Mouse (Mus musculus): ENCODE data around the gene Qsox1. TPM values are rescaled to one million over a fixed set of nuclear protein-coding genes. Genes with fewer than 3 reads are reported as not detected.

Gene Qsox1
- polyA plus RNA-seq, 1 experiment = 26.7 TPM

- H3K4me1 ChIP-seq (ENCODE audit: control insufficient read depth, insufficient read depth, insufficient read length) = no peaks in the 10 kb centered on the region
- no peak overlapping the region for H3K27ac ChIP-seq (ENCODE audit: insufficient read depth, low read length)
- no peak overlapping the region for H3K4me3 ChIP-seq (ENCODE audit: extremely low read depth, insufficient read depth, insufficient read length)
- 95% methylated on average over 9 of the region's 9 CpGs for WGBS
- no peaks in the 10 kb centered on the region for H3K36me3 ChIP-seq (ENCODE audit: control insufficient read depth, insufficient read depth, low read length)
- TF ChIP-seq POLR2A (IDR thresholded peaks at IDR 0.05; ENCODE audit: low read depth, low read length) = no peak
- no peak for TF ChIP-seq CTCF (IDR thresholded peaks at IDR 0.05; ENCODE audit: extremely low read depth, insufficient read depth, insufficient read length, insufficient replicate concordance)
- no peaks in the 10 kb centered on the region for H3K27me3 ChIP-seq (ENCODE audit: control insufficient read depth, insufficient read depth, low read length)
- no peak for DNase-seq (ENCODE audit: low read depth in 1 of 2, low spot score in 2 of 2)
Observed at GRCm38 (mm10) chr1:155833610-155834009, 20.9 kb upstream of the Qsox1 start.

DNA sequence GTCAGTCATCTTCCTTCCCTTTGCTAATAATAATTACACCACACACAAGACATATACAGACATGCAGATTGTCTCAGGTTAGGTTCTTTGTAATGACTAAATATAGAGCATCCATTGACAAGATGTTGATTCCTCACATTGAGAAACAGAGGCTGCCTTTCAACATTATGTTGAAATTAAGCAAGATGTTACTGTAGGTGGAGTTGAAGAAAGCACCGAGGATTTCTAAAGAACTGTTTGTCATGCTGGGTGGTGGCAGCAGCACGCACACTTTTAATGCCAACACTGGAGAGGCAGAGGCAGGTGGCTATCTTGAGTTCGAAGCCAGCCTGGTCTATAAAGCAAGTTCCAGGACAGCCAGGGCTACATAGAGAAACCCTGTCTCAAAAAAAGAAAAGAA, 19.3 kb upstream of the Qsox1 start:
- H3K27me3 ChIP-seq (ENCODE audit: control insufficient read depth, insufficient read depth, low read length) = no peaks in the 10 kb centered on the region
- no peaks in the 10 kb centered on the region for H3K36me3 ChIP-seq (ENCODE audit: control insufficient read depth, insufficient read depth, low read length)
- H3K4me3 ChIP-seq (ENCODE audit: extremely low read depth, insufficient read depth, insufficient read length) = no peak overlapping the region
- H3K4me1 ChIP-seq (ENCODE audit: control insufficient read depth, insufficient read depth, insufficient read length) = no peaks in the 10 kb centered on the region
- no peak for DNase-seq (ENCODE audit: low read depth in 1 of 2, low spot score in 2 of 2)
- no peak overlapping the region for H3K27ac ChIP-seq (ENCODE audit: insufficient read depth, low read length)
- no peak for TF ChIP-seq CTCF (IDR thresholded peaks at IDR 0.05; ENCODE audit: extremely low read depth, insufficient read depth, insufficient read length, insufficient replicate concordance)
- no peak for TF ChIP-seq POLR2A (IDR thresholded peaks at IDR 0.05; ENCODE audit: low read depth, low read length)
- 82% methylated on average over 3 of the region's 3 CpGs for WGBS

DNA sequence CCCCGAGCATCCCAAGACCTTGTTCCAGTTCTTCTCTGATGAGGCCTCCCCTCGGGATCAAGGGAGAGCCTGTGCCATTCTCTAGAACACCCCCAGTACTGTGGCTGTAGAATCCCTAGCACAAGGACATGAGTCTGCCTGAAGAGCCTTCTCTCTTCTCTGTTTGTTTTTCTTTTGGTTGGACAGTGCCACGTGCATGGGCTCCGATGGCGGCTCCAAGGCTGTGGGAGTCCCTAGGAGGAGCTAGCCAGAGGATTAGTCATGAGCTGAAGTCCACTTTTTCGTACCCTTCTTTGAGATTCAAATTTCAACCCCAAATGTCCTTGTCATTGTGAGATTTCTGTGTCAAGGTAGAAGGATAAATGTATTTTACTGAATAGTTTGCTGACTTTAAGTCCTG, 18.2 kb upstream of the Qsox1 start:
- H3K36me3 ChIP-seq (ENCODE audit: control insufficient read depth, insufficient read depth, low read length) = no peaks in the 10 kb centered on the region
- no peaks in the 10 kb centered on the region for H3K27me3 ChIP-seq (ENCODE audit: control insufficient read depth, insufficient read depth, low read length)
- no peak overlapping the region for H3K27ac ChIP-seq (ENCODE audit: insufficient read depth, low read length)
- no peak overlapping the region for H3K4me3 ChIP-seq (ENCODE audit: extremely low read depth, insufficient read depth, insufficient read length)
- 78% methylated on average over 6 of the region's 6 CpGs for WGBS
- H3K4me1 ChIP-seq (ENCODE audit: control insufficient read depth, insufficient read depth, insufficient read length) = no peaks in the 10 kb centered on the region
- no peak for DNase-seq (ENCODE audit: low read depth in 1 of 2, low spot score in 2 of 2)
- no peak for TF ChIP-seq CTCF (IDR thresholded peaks at IDR 0.05; ENCODE audit: extremely low read depth, insufficient read depth, insufficient read length, insufficient replicate concordance)

GRCm38 (mm10) chr1:155827703-155828295, 15.1 kb upstream of the Qsox1 start:
- 69% methylated on average over 8 of the region's 8 CpGs for WGBS

GRCm38 (mm10) chr1:155826803-155827395, 14.2 kb upstream of the Qsox1 start:
- no peak overlapping the region for H3K27ac ChIP-seq (ENCODE audit: insufficient read depth, low read length)

More at GRCm38 (mm10) chr1:155827703-155828295, 15.1 kb upstream of the Qsox1 start:
- H3K4me1 ChIP-seq (ENCODE audit: control insufficient read depth, insufficient read depth, insufficient read length) = no peaks in the 10 kb centered on the region
- no peaks in the 10 kb centered on the region for H3K27me3 ChIP-seq (ENCODE audit: control insufficient read depth, insufficient read depth, low read length)
- no peaks in the 10 kb centered on the region for H3K36me3 ChIP-seq (ENCODE audit: control insufficient read depth, insufficient read depth, low read length)
- no peak for DNase-seq (ENCODE audit: low read depth in 1 of 2, low spot score in 2 of 2)
- H3K27ac ChIP-seq (ENCODE audit: insufficient read depth, low read length) = no peak overlapping the region
- no peak for TF ChIP-seq CTCF (IDR thresholded peaks at IDR 0.05; ENCODE audit: extremely low read depth, insufficient read depth, insufficient read length, insufficient replicate concordance)
- no peak for TF ChIP-seq POLR2A (IDR thresholded peaks at IDR 0.05; ENCODE audit: low read depth, low read length)
- H3K4me3 ChIP-seq (ENCODE audit: extremely low read depth, insufficient read depth, insufficient read length) = no peak overlapping the region

GRCm38 (mm10) chr1:155825940-155826716, 13.4 kb upstream of the Qsox1 start:
- TF ChIP-seq POLR2A (IDR thresholded peaks at IDR 0.05; ENCODE audit: low read depth, low read length) (no peak), CTCF (IDR thresholded peaks at IDR 0.05; ENCODE audit: extremely low read depth, insufficient read depth, insufficient read length, insufficient replicate concordance) (no peak)
- DNase-seq (ENCODE audit: low read depth in 1 of 2, low spot score in 2 of 2) = no peak
- Histone ChIP-seq H3K27ac (ENCODE audit: insufficient read depth, low read length) (no peak overlapping the region), H3K4me1 (ENCODE audit: control insufficient read depth, insufficient read depth, insufficient read length) (no peaks in the 10 kb centered on the region), H3K36me3 (ENCODE audit: control insufficient read depth, insufficient read depth, low read length) (no peaks in the 10 kb centered on the region), H3K4me3 (ENCODE audit: extremely low read depth, insufficient read depth, insufficient read length) (no peak overlapping the region), H3K27me3 (ENCODE audit: control insufficient read depth, insufficient read depth, low read length) (no peaks in the 10 kb centered on the region)
- WGBS = 83% methylated on average over 4 of the region's 4 CpGs

More at GRCm38 (mm10) chr1:155826803-155827395, 14.2 kb upstream of the Qsox1 start:
- H3K27me3 ChIP-seq (ENCODE audit: control insufficient read depth, insufficient read depth, low read length) = no peaks in the 10 kb centered on the region
- H3K4me1 ChIP-seq (ENCODE audit: control insufficient read depth, insufficient read depth, insufficient read length) = no peaks in the 10 kb centered on the region
- H3K4me3 ChIP-seq (ENCODE audit: extremely low read depth, insufficient read depth, insufficient read length) = no peak overlapping the region
- 88% methylated on average over 5 of the region's 5 CpGs for WGBS
- TF ChIP-seq POLR2A (IDR thresholded peaks at IDR 0.05; ENCODE audit: low read depth, low read length) = no peak
- DNase-seq (ENCODE audit: low read depth in 1 of 2, low spot score in 2 of 2) = no peak
- H3K36me3 ChIP-seq (ENCODE audit: control insufficient read depth, insufficient read depth, low read length) = no peaks in the 10 kb centered on the region

DNA sequence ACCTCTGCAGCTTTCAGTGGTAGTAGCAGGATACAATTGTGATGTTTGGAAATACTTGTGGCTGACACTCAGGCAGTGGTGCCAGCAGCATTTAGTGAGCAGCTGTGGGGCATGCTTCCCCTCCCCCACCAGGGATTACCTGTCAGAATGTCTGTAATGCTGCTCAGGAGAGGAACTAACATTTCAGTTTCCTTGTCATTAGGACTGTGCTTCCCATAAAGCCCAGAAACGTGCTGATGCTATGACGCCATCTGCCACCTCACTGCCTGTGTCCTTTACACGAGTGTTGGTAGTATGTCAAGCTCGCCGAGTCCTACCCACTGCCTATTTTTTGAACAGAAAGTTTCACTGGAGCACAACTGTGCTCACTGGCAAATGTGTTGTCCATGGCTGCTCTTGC, 8.0 kb upstream of the Qsox1 start:
- Histone ChIP-seq H3K27me3 (ENCODE audit: control insufficient read depth, insufficient read depth, low read length) (no peaks in the 10 kb centered on the region), H3K27ac (ENCODE audit: insufficient read depth, low read length) (no peak overlapping the region), H3K36me3 (ENCODE audit: control insufficient read depth, insufficient read depth, low read length) (no peaks in the 10 kb centered on the region), H3K4me1 (ENCODE audit: control insufficient read depth, insufficient read depth, insufficient read length) (no peaks in the 10 kb centered on the region), H3K4me3 (ENCODE audit: extremely low read depth, insufficient read depth, insufficient read length) (no peak overlapping the region)
- 87% methylated on average over 5 of the region's 5 CpGs for WGBS
- DNase-seq (ENCODE audit: low read depth in 1 of 2, low spot score in 2 of 2) = no peak
- TF ChIP-seq CTCF (IDR thresholded peaks at IDR 0.05; ENCODE audit: extremely low read depth, insufficient read depth, insufficient read length, insufficient replicate concordance) (no peak), POLR2A (IDR thresholded peaks at IDR 0.05; ENCODE audit: low read depth, low read length) (no peak)
